Mouse (Mus musculus) T-helper 17 cell (primary cell): ENCODE measurements around the gene Gbx2.

Experiments used
- in situ Hi-C, 2 experiments: fragments of 300-600 bp; cut with MboI, MseI; formaldehyde crosslinking; loops; 1 replicate in 1 of 2; 2 replicates in 1 of 2; pipeline ENCODE4 v1.15.1; 2025; ENCODE audit warnings: high pct_unique_total_duplicates in 2 of 2

The Gbx2 gene

DNA sequence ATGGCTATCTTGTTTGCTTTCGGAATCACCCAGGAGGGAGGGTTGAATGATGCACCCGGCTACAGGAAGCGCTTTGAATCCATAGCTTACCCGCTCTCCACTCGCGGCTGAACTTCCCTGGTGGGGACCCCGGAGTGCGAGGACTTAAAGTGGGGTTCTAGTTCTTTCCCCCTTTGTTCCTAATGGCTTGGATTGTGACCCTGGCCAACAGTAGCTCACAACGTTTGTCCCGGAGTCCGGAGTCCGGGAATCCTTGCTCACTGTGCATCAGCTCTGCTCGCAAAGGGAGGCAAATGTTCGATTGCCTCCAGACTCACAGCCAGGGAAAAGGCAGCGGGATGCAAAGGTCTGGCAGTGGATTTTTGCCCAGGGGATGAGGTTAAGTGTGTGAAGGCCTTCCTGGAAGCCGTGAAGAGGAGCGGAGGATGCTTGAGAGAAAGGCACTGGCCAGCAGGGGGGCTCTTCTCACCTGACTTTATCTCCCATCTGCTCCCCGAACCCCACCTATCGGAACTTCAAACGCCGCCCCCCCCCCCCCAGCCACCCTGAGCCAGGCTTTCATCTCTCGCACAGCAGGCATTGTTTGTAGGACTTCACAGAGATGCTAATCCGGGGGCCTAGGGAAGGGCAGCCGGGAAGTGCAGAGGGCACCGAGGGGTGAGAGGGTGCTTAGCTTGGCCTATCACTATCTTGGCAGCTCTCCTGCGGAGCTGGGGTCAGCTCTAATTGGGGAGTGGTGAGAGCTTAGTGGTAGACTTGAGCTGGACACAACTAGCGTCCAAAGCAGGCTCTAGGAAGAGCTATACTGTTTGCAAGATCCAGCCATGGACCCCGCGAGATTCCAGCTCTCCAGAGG, 4.7 kb upstream of the Gbx2 start:
- in situ Hi-C loops = loop anchor here in 1 of 2 experiments (5.0 to 25.0 kb wide), 2 partner anchors 288 to 1423 kb away; partner anchors contain the start of gene Glrp1

DNA sequence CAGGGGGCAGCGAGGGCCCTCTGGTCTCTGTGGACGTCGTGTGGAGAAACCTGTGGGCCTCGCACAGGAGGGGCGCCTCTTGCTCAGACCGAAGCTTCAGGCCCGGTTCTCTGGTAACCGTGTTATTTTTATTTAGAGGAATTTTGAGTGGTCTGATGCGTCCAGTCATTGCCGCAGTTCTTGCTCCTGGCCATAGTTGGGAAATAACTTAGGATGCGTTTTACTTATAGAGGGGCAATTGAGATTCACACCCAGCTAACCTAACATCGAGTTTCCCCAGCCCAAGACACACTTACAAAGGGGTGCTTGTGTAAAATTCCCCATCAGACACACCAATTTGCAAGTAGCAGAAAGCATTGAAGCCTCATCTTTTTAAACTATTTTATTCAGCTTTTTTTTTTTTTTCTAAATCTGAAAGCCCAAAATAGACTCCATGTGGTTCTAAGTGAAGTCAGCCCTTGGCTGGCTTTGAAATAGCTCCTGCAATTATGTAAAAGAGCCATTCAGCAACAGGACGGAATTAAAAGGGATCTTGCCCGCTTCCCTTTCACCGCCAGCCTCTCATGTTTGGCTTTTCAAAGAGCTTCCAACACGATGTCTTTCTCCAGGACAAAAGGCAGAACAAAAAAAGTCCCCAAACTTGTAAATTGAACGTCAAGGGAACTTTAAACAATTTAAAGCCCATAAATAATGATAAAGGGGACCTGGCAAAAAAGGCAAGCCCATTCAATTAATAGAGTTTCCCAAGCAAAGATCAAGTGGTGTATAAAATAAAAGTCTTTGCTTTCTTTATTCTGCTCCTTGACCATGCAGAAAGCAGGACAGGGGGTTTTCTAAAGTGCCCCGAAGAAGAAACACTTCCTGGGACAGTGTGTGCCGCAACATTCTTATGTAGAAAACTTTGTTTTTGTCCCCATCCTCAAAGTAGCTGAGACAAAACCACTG, 3.6 kb upstream of the Gbx2 start:
- in situ Hi-C loops = loop anchor here in 1 of 2 experiments (5.0 to 25.0 kb wide), 2 partner anchors 287 to 1422 kb away; partner anchors contain the start of gene Glrp1

DNA sequence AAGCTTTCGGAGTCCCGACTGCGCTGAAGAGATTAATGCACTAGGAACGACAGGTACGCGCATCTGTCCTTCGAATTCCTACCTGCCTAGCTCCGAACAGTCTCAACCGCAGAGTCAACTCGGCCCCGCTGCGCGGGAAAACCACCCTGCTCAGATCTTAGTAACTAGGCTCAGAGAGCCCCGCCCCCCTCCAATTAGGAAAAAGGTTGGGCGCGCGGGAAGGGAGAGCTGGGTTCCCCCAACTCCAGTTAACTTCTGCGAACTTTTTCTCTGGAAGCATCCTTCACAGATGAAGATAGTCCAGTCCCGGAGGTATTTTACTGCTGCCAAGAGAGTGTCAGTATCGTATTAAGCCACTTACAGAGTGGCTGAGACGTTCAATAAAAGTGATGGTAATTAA, 2.8 kb upstream of the Gbx2 start:
- in situ Hi-C loops = loop anchor here in 1 of 2 experiments (25.0 kb wide), 1 partner anchor 1421 kb away; the partner anchor contains the start of gene Glrp1

DNA sequence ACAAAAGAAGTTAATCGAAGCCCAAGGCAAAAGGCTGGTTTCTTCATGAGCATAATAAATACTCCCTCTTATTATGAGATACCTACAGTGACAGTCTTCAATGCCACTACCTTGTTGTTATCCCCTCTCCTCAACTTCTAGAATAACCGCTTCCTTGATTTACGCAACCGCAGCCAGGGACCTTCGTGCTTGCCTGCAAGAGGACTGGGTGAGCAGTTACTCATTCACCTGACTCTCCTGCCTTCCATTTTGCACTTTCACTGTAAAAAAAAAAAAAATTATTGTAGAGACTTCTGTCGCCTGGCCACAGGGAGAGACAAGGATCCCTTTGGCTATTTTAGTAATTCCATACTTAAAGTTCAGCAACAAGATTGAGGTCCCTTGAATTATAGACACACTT, 2.0 kb upstream of the Gbx2 start:
- in situ Hi-C loops = loop anchor here in 1 of 2 experiments (25.0 kb wide), 1 partner anchor 1421 kb away; the partner anchor contains the start of gene Glrp1

DNA sequence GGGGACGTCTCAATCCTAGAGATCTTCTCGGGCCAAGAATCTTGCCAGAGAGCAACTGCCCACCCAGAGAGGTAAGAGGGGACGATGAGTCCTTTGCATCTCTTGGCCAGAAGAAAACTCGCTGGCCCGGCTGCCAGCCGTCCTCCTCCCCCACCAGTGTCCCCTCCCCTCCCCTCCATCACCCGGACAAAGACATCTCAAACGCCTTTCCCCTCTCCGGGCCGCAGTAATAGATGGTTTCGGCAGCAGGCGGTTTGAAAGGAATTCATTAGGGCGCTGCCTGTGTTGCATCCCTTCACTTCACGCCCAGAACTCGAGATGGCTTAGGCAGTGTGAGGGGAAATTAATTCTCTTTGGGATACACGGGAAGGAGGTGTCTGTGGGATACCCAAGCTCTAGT, 1.6 kb upstream of the Gbx2 start:
- in situ Hi-C loops = loop anchor here in 1 of 2 experiments (25.0 kb wide), 1 partner anchor 1420 kb away; the partner anchor contains the start of gene Glrp1

DNA sequence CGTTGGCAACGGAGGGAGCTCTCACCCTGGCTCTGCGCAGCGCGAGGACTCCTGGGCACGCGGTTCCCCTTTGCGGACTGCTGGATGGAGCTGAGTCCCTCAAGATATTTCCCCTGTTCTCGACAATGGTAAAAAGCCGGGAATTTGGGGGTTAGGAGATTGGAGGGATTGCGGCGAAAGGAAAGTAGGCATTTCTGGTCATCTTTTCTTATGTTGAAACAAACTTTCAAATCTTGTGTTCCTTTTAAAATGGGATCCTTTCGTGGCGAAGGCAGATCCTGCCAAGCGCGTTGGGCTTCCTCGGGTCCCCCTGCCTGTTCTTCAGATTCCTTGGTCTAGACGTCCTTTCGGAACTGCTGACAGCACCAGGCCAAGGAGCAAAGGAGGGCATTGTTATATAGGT, 1.0 kb upstream of the Gbx2 start:
- in situ Hi-C loops = loop anchor here in 1 of 2 experiments (25.0 kb wide), 1 partner anchor 1420 kb away; the partner anchor contains the start of gene Glrp1

DNA sequence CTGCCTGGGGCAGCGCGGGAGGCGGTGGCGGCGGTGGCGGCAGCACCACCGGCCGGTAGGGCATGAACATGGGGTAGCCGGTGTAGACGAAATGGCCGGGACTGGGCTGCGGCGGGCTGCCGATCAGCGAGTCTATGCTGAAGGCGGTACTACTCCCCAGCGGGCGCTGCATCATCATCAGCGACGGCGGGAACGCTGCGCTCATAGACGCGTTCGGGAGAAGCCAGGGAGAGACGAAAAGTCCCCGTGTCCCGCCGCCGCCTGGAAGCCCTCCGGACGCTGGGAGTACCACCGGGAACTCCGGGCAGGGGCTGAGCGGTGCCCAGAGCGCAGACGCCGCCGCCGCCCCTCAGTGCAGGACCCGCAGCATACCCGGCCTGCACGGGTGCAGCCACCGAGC, 428 bp downstream of the Gbx2 start:
- in situ Hi-C loops = loop anchor here in 1 of 2 experiments (25.0 kb wide), 1 partner anchor 1418 kb away; the partner anchor contains the start of gene Glrp1

DNA sequence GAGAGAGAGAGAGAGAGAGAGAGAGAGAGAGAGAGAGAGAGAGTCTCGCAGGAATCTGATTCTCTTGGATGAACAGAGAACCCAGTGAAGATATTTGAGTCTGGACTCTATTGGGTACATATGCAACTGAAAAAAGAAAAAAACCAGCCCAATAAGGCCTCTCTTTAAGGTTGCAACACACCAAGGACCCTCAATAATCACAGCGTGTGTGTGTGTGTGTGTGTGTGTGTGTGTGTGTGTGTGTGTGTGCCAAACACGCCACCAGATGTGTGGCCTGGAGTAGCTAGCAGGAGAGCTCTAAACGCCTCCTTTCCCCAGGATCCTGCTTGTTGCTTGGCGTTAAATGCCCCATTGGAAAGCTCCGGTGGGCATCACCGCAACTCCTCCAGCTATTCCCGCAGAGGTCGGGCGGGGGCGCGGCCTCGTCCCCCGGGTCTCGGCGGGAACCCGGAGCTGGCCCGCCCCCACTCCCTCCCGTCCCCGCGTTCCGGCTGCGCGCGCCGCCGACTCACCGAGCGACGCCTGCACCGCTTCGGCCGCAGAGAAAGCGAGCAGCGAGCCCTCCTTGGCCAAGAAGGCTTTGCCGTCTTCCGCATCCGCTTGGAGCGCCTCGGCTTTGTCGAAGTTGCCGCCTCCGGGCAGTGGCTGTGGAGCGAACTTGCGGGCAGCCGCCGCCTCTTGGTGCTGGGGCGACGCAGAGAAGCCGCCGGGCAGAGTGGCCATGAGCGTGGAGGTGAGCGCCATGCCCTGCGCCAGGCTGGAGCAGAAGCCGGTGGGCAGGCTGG, 1.1 kb downstream of the Gbx2 start:
- in situ Hi-C loops = loop anchor here in 1 of 2 experiments (25.0 kb wide), 1 partner anchor 1418 kb away; the partner anchor contains the start of gene Glrp1

DNA sequence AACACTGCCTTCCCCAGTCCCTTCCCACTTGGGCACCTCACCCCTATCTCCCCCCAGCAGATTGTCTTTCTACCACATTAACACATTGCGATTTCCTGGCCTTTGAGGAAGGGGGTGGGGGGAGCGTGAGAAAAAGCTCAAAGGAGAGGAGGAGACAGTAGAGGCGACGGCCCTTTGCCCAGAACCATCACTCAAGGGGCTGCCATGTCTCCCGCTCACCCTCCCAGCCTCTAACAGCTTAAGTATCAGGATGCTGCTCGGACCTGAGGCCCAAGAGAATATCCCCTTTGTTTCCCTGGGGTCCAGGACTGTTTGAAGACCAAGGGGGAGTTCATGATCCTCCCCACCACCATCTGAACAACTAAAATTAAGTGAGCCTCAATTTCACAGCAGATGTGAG, 1.8 kb downstream of the Gbx2 start:
- in situ Hi-C loops = loop anchor here in 1 of 2 experiments (25.0 kb wide), 1 partner anchor 1417 kb away; the partner anchor contains the start of gene Glrp1

DNA sequence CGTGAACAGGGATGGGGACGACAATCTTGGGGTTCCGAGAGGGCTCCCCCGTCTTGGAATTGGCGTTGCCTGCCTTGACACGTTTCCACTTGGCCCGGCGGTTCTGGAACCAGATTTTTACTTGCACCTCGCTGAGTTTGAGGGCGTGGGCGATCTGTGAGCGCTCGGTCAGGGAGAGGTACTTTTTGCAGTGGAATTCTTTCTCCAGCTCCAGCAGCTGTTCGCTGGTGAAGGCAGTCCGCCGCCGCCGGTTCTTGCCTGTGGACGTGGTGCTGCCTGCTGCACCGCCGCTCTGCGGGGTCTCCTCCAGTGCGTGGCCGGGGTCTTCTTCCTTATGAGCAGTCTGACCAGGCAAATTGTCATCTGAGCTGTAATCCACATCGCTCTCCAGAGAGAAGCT, 2.3 kb downstream of the Gbx2 start:
- in situ Hi-C loops = loop anchor here in 1 of 2 experiments (25.0 kb wide), 1 partner anchor 1416 kb away; the partner anchor contains the start of gene Glrp1

DNA sequence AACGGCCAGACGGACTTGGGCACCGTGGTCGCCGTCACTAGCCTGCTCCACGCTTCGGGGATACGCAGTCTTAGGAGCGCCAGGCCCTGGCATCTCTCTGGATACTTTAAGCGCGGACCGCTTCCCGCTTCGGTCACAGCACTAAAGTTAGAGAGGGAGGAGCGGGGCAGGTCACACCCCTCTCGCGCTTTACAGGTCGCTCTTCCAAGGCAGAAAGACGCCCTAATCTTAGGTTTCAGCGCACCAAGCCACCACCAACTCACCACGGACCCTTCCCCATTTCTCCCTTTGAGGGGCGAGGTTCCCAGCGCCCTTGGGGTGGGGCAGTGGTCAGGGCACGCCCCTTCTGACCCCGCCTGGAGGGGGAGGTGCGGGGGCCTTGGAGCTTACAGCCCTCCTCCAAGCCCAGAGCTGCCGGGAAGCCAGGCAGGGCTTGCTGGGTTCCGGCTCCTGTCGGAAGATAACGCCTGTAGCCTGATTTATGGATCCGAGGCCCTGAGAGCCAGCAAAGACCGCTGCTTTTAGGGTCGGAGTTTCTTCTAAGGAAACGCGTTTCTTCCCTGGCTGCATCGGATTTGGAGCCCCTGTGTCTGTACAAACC, 3.8 kb downstream of the Gbx2 start:
- in situ Hi-C loops = loop anchor here in 1 of 2 experiments (25.0 kb wide), 1 partner anchor 1415 kb away; the partner anchor contains the start of gene Glrp1

DNA sequence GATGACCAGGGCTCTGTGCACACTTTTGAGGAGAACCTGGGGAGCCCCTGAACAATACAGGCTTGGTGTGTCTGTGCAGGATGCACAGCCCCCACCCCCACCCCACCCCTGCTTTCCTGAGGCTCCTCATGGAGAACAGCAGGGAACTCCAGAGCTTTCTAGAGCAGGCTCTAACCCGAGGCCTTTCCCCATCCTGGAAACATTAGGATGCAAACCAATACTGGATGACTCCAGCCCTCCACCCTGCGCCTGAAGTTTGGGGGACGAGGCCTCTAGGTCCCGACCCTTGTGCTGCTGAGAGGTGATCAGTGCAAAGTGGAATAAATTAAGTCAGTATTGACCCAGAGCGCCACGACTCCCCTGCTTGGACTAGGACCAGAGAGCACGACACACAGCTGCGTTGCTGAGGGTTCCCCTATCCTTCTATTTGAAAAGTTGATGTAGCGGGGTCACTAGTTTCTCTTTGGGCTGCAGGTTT, 4.4 kb downstream of the Gbx2 start:
- in situ Hi-C loops = loop anchor here in 1 of 2 experiments (25.0 kb wide), 1 partner anchor 1414 kb away; the partner anchor contains the start of gene Glrp1

DNA sequence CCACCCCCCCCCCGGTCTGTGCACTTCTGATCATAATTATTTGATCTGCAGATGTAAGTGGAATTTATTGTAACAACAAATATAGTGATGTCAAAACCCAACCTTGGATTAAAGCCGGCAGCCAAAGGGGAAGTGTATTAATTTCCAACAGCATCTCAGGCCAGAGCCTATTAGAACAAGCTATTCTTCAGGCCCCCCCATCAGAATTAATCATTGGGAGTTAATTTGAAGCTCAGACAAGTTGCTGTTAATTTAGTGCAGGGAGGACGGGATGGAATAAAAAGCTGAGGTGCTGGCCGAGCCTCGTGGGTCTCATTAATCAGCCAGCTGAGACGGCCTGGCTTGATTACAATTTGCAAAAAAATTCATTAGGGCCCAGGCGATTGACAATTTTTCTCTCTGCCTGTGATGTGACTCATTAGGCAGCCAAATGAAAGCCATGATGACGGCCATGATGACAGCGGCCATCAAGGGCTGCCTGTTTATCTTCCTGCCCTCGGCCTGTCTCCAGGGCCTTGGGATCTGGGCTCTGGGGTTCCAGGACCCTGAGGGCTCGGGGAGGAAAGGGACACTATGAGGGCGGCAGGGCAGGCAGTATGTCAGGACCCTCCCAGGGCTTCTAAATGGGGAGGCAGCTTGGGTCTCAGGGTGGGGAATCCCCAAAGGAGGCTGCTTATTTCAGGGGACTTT, 5.3 kb downstream of the Gbx2 start:
- in situ Hi-C loops = loop anchor here in 1 of 2 experiments (25.0 kb wide), 1 partner anchor 1413 kb away; the partner anchor contains the start of gene Glrp1

DNA sequence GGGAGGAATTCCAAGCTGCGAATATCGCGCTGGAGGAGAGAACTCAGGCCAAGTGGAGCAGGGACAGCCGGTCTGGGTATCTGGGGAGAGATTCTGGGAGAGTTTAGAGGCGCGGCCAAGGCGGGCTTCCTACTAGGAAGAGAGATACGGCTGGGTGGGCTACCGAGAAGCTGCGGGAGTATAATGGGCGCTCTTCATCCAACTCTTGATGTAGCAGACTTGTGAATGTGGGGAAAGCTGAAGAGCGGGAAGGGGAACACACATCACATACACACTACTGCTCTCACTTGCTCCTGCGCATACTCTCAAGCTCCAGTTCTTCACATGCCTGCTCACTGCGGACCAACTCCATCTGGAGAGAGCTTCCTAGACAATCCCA, 7.3 kb downstream of the Gbx2 start:
- in situ Hi-C loops = loop anchor here in 1 of 2 experiments (25.0 kb wide), 1 partner anchor 1736 kb away; no protein-coding TSS in a partner anchor

DNA sequence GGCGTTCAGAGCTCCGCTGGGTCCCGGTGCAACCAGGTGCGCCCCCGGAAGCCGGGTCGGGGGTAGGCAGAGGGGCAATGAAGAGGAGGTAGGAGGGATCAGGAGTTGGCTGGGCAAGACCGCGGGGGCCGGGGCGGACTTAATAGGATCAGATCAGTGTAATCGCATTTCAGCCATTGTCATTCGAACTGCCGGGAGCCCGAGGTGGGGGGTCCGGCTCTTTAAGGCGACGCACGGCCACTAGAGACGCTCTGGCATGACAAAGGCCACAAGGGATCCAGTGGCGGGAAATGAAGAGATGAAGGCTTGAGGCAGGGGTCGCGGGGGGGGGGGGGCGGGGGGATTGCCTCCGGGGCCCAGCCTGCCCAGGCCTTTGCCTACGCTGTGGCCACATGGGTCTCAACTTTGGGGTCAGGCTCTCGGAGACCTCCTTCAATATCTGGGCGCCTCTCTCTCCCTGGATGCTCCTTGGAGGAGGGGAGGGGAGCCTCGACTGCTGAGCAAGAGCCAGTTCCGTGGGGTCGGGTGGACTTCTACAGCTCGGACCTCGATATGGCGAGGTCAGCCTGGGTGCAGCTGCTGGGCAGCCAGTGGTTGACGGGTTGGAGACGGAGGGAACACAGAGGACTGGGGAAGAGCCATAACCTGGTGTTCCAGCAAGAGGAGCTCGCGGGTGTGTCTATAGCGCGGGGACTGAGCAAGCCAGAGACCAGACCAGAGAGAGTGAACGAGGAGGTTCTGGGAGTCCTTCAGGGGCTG, 7.9 kb downstream of the Gbx2 start:
- in situ Hi-C loops = loop anchor here in 1 of 2 experiments (25.0 kb wide), 1 partner anchor 1736 kb away; no protein-coding TSS in a partner anchor

DNA sequence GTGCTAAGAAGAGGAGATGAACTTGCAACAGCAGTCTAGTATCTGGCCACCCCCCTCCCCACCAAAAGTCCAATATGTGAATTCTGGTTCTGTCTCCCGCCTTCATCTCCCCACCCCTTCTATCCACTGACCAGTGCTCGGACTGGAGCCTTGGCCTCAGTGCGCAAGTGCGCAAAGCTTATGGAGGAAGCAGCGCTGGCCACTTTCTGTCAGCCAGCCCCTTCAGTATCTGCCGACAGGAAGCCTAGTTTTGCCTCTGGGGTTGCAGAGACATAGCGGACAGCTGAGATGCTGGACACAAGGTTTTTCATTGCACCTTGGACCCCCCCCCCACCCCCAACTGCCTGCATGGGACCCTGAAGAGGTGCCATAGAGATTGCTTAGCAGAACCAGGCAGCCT, 8.7 kb downstream of the Gbx2 start:
- in situ Hi-C loops = loop anchor here in 1 of 2 experiments (25.0 kb wide), 1 partner anchor 1735 kb away; no protein-coding TSS in a partner anchor

DNA sequence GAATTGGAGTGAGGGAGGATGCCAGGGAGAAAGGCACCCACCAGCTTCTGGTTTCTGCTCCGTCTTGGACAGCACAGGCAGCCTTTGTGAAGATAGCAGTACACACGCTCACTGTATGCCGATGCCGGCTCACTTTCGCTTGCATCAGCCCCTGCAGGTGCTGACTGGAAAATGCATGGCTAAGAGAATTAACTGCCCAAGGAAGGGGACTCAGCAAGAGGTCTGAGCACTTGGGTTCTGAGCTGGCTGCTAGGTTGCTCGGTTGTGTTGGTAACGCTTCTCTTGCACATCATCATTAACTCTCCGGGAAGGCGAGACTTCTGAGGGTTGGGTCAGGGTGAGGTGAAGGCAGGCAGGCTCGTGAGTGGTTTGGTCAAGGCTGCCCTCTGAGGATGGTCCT, 9.2 kb downstream of the Gbx2 start:
- in situ Hi-C loops = loop anchor here in 1 of 2 experiments (25.0 kb wide), 1 partner anchor 1735 kb away; no protein-coding TSS in a partner anchor

DNA sequence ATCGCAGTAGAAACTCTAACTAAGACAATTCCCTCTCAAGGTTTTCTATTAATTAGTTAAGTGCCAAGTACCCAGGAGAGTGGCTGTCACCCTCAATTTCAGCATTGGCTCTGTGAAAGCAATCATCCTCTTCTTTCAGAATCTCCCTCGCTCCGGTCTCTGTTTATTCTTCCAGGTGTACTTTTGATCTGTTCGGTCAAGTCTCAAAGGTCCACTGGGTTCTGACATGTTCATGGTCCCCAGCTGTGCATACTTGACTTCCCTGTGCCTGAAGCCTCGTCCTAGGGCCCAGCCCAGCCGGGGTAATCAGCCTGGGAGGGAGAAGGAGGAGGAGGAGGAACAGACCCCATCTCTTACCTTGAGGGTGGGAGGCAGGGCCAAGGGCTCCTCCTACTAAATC, 11.8 kb downstream of the Gbx2 start:
- in situ Hi-C loops = loop anchor here in 1 of 2 experiments (25.0 kb wide), 1 partner anchor 1732 kb away; no protein-coding TSS in a partner anchor
